Mouse (Mus musculus): Measurements from ENCODE around the gene Lce1a2.

DNA sequence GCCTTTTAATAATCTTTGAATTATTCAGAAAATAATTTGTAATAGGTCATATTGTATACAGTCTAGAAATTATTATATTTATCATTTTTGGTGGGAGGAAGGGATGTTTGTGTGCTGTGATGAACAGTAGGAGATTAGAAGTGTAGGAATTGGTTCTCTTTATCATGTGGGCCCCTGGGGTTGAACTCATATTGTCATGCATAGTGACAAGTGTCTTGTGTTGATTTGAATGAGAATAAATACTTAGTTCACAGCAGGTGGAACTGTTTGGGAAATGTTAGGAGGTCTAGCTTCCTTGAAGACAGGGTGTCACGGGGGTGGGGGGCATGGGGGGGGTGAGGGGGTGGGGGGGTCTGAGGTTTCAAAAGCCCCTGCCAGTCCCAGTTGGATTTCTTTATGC, 24.5 kb upstream of the Lce1a2 start:
- no peak for TF ChIP-seq CTCF (IDR thresholded peaks at IDR 0.05; ENCODE audit: low read depth)
- no peak for TF ChIP-seq EP300 (optimal IDR thresholded peaks at IDR 0.05)

All from stomach, postnatal 0 days (tissue).